Mouse (Mus musculus) kidney, adult 2 months (tissue): ENCODE data around the gene Ggt6. TPM values are rescaled to one million over a fixed set of nuclear protein-coding genes. Genes with fewer than 3 reads are reported as not detected.

Experiments used
- DNase-seq: peaks from one replicate; pipeline ENCODE4 v3.0.0; 2021
- H3K27ac ChIP-seq: fragments of 200-500 bp; 2 replicates; pipeline ENCODE4 v1.5.1; 2012; ENCODE audit warnings: low read depth, low read length, control low read depth, inconsistent platforms; ENCODE audit not compliant: insufficient read depth
- H3K27me3 ChIP-seq: fragments of 200-500 bp; replicated peaks from 2 replicates; pipeline ENCODE4 v1.6.1; 2012; ENCODE audit warnings: mild to moderate bottlenecking, moderate library complexity, low read length, inconsistent platforms; ENCODE audit not compliant: control insufficient read depth, insufficient read depth
- H3K36me3 ChIP-seq: fragments of 200-500 bp; 2 replicates; pipeline ENCODE4 v1.6.1; 2012; ENCODE audit warnings: mild to moderate bottlenecking, moderate library complexity, low read length, inconsistent platforms; ENCODE audit not compliant: control insufficient read depth, insufficient read depth
- H3K4me1 ChIP-seq: fragments of 200-500 bp; 2 replicates; pipeline ENCODE4 v1.6.1; 2011; ENCODE audit warnings: low read length; ENCODE audit not compliant: control insufficient read depth, insufficient read depth
- H3K4me3 ChIP-seq: fragments of 200-500 bp; 2 replicates; pipeline ENCODE4 v1.5.1; 2011; ENCODE audit warnings: mild to moderate bottlenecking, low read depth, low read length, control low read depth; ENCODE audit not compliant: insufficient read depth
- CTCF ChIP-seq: fragments of 200-500 bp; conservative IDR thresholded peaks from 2 replicates; pipeline ENCODE4 v1.5.1; 2011; ENCODE audit warnings: low read depth, mild to moderate bottlenecking, control low read depth, low read length, moderate library complexity, mixed read lengths; ENCODE audit not compliant: insufficient read depth, insufficient read length
- POLR2A ChIP-seq: fragments of 200-500 bp; IDR thresholded peaks from one replicate; pipeline ENCODE4 v1.6.1; 2011; ENCODE audit warnings: low read depth, low read length, control low read depth
- WGBS: fragments of 180-500 bp; shearing (Covaris S2); methylation state at CpG from one replicate; pipeline ENCODE4 v1.1.7; 2018; 5-methylcytosine and 5-hydroxymethylcytosine counted together
- polyA plus RNA-seq: library from polyadenylated mRNA; depleted of rRNA; stranded (reverse); fragments of >200 nt; gene quantifications from 2 replicates; pipeline ENCODE4 v1.2.3, GENCODE M21; 2012

Gene Ggt6
- polyA plus RNA-seq, 1 experiment, result 24.3 TPM

- 62% methylated on average over 12 of the region's 12 CpGs for WGBS
- Histone ChIP-seq H3K27ac (peak overlapping the region; percentile 66), H3K27me3 (no peaks in the 10 kb centered on the region), H3K4me1 (no peaks in the 10 kb centered on the region), H3K36me3 (no peaks in the 10 kb centered on the region), H3K4me3 (no peak overlapping the region; the same call in 1 of the 2 replicates)
- TF ChIP-seq CTCF (no peak), POLR2A (no peak)
- peak; percentile 76 for DNase-seq
These were observed 22.7 kb downstream of the Ggt6 start for GRCm38 (mm10) chr11:72457995-72458496.

GRCm38 (mm10) chr11:72458502-72458901 lies 23.2 kb downstream of the Ggt6 start:
- TF ChIP-seq CTCF (no peak), POLR2A (no peak)
- no peak for DNase-seq
- H3K36me3 ChIP-seq, result no peaks in the 10 kb centered on the region
- peak overlapping the region; percentile 66 for H3K27ac ChIP-seq
- H3K4me3 ChIP-seq, result no peak overlapping the region; the same call in 1 of the 2 replicates
- 68% methylated on average over 3 of the region's 3 CpGs for WGBS
- no peaks in the 10 kb centered on the region for H3K27me3 ChIP-seq
- H3K4me1 ChIP-seq, result no peaks in the 10 kb centered on the region

GRCm38 (mm10) chr11:72461500-72461981 lies 26.2 kb downstream of the Ggt6 start:
- no peak overlapping the region for H3K27ac ChIP-seq
- H3K27me3 ChIP-seq, result no peaks in the 10 kb centered on the region
- H3K36me3 ChIP-seq, result no peaks in the 10 kb centered on the region
- 60% methylated on average over 5 of the region's 5 CpGs for WGBS
- H3K4me3 ChIP-seq, result no peak overlapping the region
- peaks cover 2% of the 10 kb centered on the region; the same call in 1 of the 2 replicates for H3K4me1 ChIP-seq
- TF ChIP-seq CTCF (no peak), POLR2A (no peak)
- no peak for DNase-seq

GRCm38 (mm10) chr11:72464821-72465220 lies 29.5 kb downstream of the Ggt6 start:
- WGBS, result 81% methylated on average over 3 of the region's 3 CpGs
- no peak overlapping the region for H3K27ac ChIP-seq
- no peaks in the 10 kb centered on the region for H3K36me3 ChIP-seq
- DNase-seq, result no peak
- H3K4me1 ChIP-seq, result peaks cover 3% of the 10 kb centered on the region; the same call in 1 of the 2 replicates
- H3K4me3 ChIP-seq, result no peak overlapping the region
- H3K27me3 ChIP-seq, result no peaks in the 10 kb centered on the region
- TF ChIP-seq POLR2A (no peak), CTCF (no peak)

- Histone ChIP-seq H3K4me1 (peaks cover 3% of the 10 kb centered on the region; the same call in 1 of the 2 replicates), H3K27me3 (no peaks in the 10 kb centered on the region), H3K4me3 (no peak overlapping the region), H3K27ac (0 out of 2 replicates have a peak overlapping the region, but pooled peaks have one; percentile 14), H3K36me3 (no peaks in the 10 kb centered on the region)
- DNase-seq, result no peak
- WGBS, result 68% methylated on average over 11 of the region's 11 CpGs
- TF ChIP-seq POLR2A (no peak), CTCF (no peak)
These were observed 30.8 kb downstream of the Ggt6 start for GRCm38 (mm10) chr11:72465978-72466693.

GRCm38 (mm10) chr11:72466694-72467507 lies 31.6 kb downstream of the Ggt6 start:
- Histone ChIP-seq H3K4me3 (no peak overlapping the region), H3K27ac (peak overlapping the region; percentile 15; the same call in 1 of the 2 replicates), H3K4me1 (peaks cover 3% of the 10 kb centered on the region; the same call in 1 of the 2 replicates), H3K27me3 (no peaks in the 10 kb centered on the region), H3K36me3 (no peaks in the 10 kb centered on the region)
- WGBS, result 34% methylated on average over 11 of the region's 11 CpGs
- peak; percentile 39 for DNase-seq
- TF ChIP-seq POLR2A (no peak), CTCF (no peak)
